Mouse (Mus musculus) 416B (cell line): ENCODE measurements at regions not wholly inside any gene's neighbourhood (a gene's known extent, or its start where the extent isn't known, plus 50 kb on each side); places are given as distances from the start of the nearest gene placed in this dataset.
A peak's percentile ranks its signal among the peaks of the same experiment; 100 is the strongest.

Experiments used
- DNase-seq: peaks from one replicate; pipeline ENCODE4 v3.0.0; 2011; ENCODE audit warnings: low read depth

- peak; percentile 82 for DNase-seq
These were observed 59.4 kb upstream of the Cenpw start for GRCm38 (mm10) chr10:30259716-30260115.

- DNase-seq: no peak
These were observed 57.5 kb upstream of the Cenpw start for GRCm38 (mm10) chr10:30257889-30258288.
